Comparison of ENCODE assay signal across 8 mouse cellular contexts in genomic region chr6:147268143-147268790, GRCm38 (mm10). TPM values are rescaled to one million over a fixed set of nuclear protein-coding genes. Genes with fewer than 3 reads are reported as not detected.
DNase-seq lines count a peak whose midpoint lies in the region; ATAC-seq and TF ChIP-seq lines count a peak whose summit lies in the region.

No protein-coding gene starts in this region.

- peak overlapping the region; percentile 42 for H3K4me2 ChIP-seq in limb, embryonic 13.5 days (replicated peaks)

- H3K79me2 ChIP-seq in heart, adult 2 months (replicated peaks; ENCODE audit: control insufficient read depth, insufficient read depth, low read length) = no peaks in the 10 kb centered on the region

- H3K4me3 ChIP-seq in heart, embryonic 10.5 days = 0 out of 2 replicates have a peak overlapping the region, but pooled peaks have one; percentile 22
- H3K4me3 ChIP-seq in heart, adult 2 months = no peak overlapping the region
- no peak overlapping the region for H3K4me3 ChIP-seq in limb, embryonic 13.5 days

- H3K27ac ChIP-seq in heart, embryonic 10.5 days = no peak overlapping the region
- H3K27ac ChIP-seq in heart, adult 2 months = no peak overlapping the region
- H3K27ac ChIP-seq in limb, embryonic 13.5 days = no peak overlapping the region

- no peak for TF ChIP-seq POLR2A in heart, adult 2 months (IDR thresholded peaks at IDR 0.05; ENCODE audit: insufficient read depth, low read depth, low read length)

- H3K9ac ChIP-seq in heart, adult 2 months (ENCODE audit: low read depth, low read length) = no peak overlapping the region
- H3K9ac ChIP-seq in limb, embryonic 13.5 days = no peak overlapping the region

- ATAC-seq in limb, embryonic 13.5 days (ENCODE audit: low FRiP score, low read depth) = peak; percentile 66

- intact Hi-C loops in heart, adult 2 months (cut with DNase I) = loop anchor here (5.0 kb wide), 1 partner anchor 684 kb away; no protein-coding TSS in a partner anchor

- WGBS in heart, embryonic 10.5 days = 3% methylated on average over 19 of the region's 19 CpGs
- 4% methylated on average over 19 of the region's 19 CpGs for WGBS in heart, adult 2 months
- 3% methylated on average over 19 of the region's 19 CpGs for WGBS in limb, embryonic 13.5 days

- no peaks in the 10 kb centered on the region for H3K9me3 ChIP-seq in heart, embryonic 10.5 days
- no peaks in the 10 kb centered on the region for H3K9me3 ChIP-seq in limb, embryonic 13.5 days

- no peak for TF ChIP-seq EP300 in heart, adult 2 months (IDR thresholded peaks at IDR 0.05; ENCODE audit: insufficient read depth, low read depth, low read length)

- peaks cover 19% of the 10 kb centered on the region for H3K4me1 ChIP-seq in heart, embryonic 10.5 days
- no peaks in the 10 kb centered on the region for H3K4me1 ChIP-seq in heart, adult 2 months (ENCODE audit: control insufficient read depth, insufficient read depth, low read length)
- peaks cover 26% of the 10 kb centered on the region for H3K4me1 ChIP-seq in limb, embryonic 13.5 days

- peaks cover 80% of the 10 kb centered on the region for H3K27me3 ChIP-seq in heart, embryonic 10.5 days (ENCODE audit: insufficient read depth, poor library complexity, severe bottlenecking)
- no peaks in the 10 kb centered on the region for H3K27me3 ChIP-seq in heart, adult 2 months (ENCODE audit: control insufficient read depth, insufficient read depth, low read length)
- H3K27me3 ChIP-seq in limb, embryonic 13.5 days = peaks cover 45% of the 10 kb centered on the region

- no peak for TF ChIP-seq CTCF in heart, adult 2 months (IDR thresholded peaks at IDR 0.05)

- H3K36me3 ChIP-seq in heart, embryonic 10.5 days = no peaks in the 10 kb centered on the region
- no peaks in the 10 kb centered on the region for H3K36me3 ChIP-seq in heart, adult 2 months (ENCODE audit: control insufficient read depth, insufficient read depth, low read length)
- H3K36me3 ChIP-seq in limb, embryonic 13.5 days = no peaks in the 10 kb centered on the region

- peak; percentile 81 for DNase-seq in heart, embryonic 10.5 days (ENCODE audit: low spot score)
- no peak for DNase-seq in heart, adult 2 months
- peak; percentile 52 for DNase-seq in 3T3-L1 (ENCODE audit: low read depth, low spot score)
- peak; percentile 79 for DNase-seq in embryo, embryonic 11 days
- peak; percentile 14 for DNase-seq in retina, postnatal 1 day
- no peak for DNase-seq in gastrocnemius, adult 8-10 months (ENCODE audit: low spot score in 2 of 2)
- DNase-seq in frontal cortex, adult 2 months (ENCODE audit: extremely low spot score in 1 of 2, low spot score in 1 of 2) = no peak

RNA-seq across cellular contexts. Expression of gene Pthlh, which starts 4.3 kb away (rescaled TPM):
- polyA plus RNA-seq in heart, embryonic 10.5 days (2016; fragmentation: Nextera tagmentation; extraction: Ambion mirVana) = 0.73 and 1.2 TPM in 2 replicates
- total RNA-seq in heart, adult 2 months (2021) = 1 to 10 TPM; 1.3 to 2.3 TPM
- 1.1 and 1.7 TPM in 2 replicates for polyA plus RNA-seq in heart, adult 2 months (2012; rRNA removed)
- 13.6 and 16.0 TPM in 2 replicates for polyA plus RNA-seq in limb, embryonic 13.5 days (2015; fragmentation: Nextera tagmentation; extraction: Ambion mirVana)
- 1 to 10 TPM in 2 of 4 experiments, under 1 TPM in 2; 0.40 to 3.4 (median 1.2) TPM for total RNA-seq in gastrocnemius, adult 8-10 months (2022)
- polyA plus RNA-seq in frontal cortex, adult 2 months (2012; rRNA removed) = 2.8 and 2.9 TPM in 2 replicates

Comparison
In these comparisons a context has a peak if more than half of its experiments do, and no peak if none do; other contexts are left out.
1. DNase-seq: peak in heart, embryonic 10.5 days (single experiment), 3T3-L1 (single experiment), embryo, embryonic 11 days (single experiment) and retina, postnatal 1 day (single experiment); none in heart, adult 2 months (0 of 2), gastrocnemius, adult 8-10 months (0 of 2) and frontal cortex, adult 2 months (0 of 2).